Mouse (Mus musculus): ENCODE data around the gene Crk.
A peak's percentile ranks its signal among the peaks of the same experiment; 100 is the strongest.

Gene Crk

GRCm38 (mm10) chr11:75655621-75656545 lies 23.2 kb upstream of the Crk start:
- peak; percentile 86 to 87 for DNase-seq

DNA sequence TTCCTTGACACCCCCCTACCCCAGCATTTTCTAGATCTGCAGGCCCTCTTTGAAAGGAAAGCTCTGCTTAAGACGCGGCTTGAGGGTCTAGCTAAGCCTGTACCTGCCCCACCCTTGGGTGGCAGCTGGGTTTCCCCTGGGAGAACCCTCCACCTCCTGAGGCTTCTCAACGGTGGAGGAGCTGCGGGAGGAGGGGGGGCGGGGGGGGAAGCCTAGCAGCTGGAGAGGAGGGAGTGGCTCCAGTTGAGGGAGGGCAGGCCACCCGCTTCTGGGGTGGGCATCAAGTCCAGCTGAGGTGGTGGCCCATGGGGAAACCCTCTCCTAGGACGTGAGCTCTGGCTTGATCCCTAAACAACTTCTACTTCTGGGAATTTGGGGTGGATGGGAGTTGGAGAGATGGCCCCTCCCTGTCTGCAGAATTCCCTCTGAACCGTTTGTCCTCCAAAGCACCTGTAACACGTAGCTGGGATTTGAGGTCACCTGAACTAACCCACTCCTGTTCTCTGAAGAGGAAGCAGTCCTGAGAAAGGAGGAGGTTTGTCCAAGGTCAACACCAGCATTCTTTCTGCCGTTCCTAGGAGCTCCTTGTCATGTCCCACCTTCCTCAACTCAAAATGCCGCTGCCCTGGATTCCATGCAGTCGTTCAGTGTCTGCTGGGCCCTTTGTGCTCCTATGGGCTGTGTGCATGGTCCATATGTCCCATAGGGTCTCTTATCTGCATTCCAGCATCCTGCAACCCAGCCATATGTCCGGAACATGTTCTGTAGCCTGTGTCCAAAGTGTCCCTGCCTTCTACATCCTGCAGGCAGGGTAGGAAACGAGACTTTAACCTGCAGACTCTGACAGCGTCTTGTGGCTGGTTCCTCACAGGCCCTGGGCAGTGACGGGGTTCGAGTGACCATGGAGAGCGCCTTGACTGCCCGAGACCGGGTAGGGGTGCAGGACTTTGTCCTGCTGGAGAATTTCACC lies 22.2 kb upstream of the Crk start:
- DNase-seq = no peak

GRCm38 (mm10) chr11:75657841-75658240 lies 21.2 kb upstream of the Crk start:
- DNase-seq = no peak

DNA sequence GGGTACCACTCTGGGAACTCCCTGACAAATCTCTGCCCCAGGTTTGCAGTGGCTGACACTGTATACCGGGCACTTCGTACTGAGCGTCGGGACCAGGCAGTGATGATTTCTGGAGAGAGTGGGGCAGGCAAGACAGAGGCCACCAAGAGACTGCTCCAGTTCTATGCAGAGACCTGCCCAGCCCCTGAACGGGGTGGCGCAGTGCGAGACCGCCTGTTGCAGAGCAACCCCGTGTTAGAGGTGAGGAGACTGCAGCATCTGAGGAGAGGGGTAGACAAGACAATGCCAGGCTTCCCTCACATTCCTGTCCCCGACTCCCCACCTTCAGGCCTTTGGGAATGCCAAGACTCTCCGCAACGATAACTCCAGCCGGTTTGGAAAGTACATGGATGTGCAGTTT lies 20.7 kb upstream of the Crk start:
- DNase-seq = no peak

GRCm38 (mm10) chr11:75658996-75659750 lies 19.9 kb upstream of the Crk start:
- DNase-seq = no peak

DNA sequence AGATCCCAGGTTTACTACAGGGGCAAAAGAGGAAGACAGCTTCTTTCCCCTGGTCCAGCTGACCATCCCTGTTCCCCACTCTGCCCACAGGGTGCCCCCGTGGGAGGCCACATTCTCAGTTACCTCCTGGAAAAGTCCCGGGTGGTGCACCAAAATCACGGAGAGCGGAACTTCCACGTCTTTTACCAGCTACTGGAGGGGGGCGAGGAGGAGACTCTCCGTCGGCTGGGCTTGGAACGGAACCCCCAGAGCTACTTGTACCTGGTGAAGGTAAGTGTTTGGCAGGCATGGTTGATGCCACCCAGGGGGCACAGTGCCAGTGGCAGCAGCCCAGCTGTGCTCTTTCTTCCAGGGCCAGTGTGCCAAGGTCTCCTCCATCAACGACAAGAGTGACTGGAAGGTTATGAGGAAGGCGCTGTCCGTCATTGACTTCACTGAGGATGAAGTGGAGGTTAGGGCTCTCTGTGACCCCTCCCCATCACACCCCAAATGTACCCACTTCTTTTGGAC lies 18.9 kb upstream of the Crk start:
- DNase-seq = no peak

DNA sequence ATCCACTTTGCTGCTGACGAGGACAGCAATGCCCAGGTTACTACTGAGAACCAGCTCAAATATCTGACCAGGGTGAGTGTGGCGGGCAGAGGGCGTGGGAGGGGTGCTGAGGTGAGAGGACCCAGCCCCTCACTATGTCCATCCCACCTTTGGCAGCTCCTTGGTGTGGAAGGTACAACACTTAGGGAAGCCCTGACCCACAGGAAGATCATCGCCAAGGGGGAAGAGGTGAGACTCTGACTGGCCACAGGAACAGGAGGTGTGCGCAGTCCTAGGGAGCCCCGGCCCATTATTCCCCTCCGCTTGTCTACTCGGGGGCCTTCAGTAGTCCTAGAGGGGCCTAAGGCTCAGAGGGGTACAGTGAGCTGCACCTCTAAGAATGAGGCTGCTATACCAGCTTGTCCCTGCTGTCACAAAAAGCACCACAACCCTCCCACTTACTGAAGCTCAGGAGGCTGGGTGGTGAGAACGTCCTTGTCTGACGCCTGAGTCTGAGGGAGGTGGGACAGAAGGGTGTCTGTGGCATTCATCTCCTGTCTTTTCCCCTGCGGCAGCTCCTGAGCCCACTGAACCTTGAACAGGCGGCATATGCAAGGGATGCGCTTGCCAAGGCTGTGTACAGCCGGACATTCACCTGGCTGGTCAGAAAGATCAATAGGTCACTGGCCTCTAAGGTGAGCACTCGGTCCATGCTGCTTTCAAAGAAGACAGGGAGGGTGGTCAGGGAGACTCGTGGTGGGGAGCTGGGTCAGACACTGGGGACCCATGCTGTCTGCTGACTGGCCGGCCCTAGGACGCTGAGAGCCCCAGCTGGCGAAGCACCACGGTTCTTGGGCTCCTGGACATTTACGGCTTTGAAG lies 17.9 kb upstream of the Crk start:
- DNase-seq = no peak

GRCm38 (mm10) chr11:75662131-75662530 lies 16.9 kb upstream of the Crk start:
- DNase-seq = no peak

DNA sequence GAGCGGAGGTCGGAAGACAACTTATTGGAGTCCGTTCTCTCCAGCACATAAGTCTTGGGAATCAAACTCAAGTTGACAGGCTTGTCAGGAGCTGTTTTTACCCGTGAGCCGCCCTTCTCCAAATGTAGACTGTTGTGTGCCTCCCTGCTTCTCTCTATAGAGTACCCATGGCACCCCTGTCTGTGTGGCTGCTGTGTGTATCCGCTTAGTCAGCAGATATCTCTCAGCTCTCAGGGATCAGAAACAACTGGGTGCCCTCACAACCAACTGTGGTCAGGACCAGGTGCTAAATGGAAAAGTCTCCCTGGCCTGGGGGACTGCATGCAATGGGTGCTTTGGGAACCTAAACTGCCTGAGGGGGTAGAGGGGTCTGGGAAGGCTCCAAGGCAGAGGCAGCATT lies 12.8 kb upstream of the Crk start:
- DNase-seq = no peak

DNA sequence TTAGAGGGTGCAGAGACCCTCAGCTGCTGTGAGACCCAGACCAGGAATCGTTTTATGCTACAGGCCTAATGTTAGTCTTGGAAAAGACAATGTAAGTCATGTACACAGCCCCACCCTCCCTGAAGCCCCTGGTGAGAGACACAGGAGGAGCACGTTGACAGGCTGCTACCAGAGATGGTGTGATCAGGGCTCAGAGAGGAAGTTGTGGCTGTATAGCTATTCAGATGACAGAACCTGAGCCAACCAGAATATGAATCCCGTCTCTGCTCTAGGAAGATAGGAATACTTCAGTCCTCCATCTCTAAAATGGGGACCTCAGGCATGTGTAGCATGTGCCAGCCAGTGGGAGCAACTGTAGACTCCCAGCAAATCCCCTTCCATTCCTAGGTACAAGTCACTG lies 10.4 kb upstream of the Crk start:
- DNase-seq = no peak

DNA sequence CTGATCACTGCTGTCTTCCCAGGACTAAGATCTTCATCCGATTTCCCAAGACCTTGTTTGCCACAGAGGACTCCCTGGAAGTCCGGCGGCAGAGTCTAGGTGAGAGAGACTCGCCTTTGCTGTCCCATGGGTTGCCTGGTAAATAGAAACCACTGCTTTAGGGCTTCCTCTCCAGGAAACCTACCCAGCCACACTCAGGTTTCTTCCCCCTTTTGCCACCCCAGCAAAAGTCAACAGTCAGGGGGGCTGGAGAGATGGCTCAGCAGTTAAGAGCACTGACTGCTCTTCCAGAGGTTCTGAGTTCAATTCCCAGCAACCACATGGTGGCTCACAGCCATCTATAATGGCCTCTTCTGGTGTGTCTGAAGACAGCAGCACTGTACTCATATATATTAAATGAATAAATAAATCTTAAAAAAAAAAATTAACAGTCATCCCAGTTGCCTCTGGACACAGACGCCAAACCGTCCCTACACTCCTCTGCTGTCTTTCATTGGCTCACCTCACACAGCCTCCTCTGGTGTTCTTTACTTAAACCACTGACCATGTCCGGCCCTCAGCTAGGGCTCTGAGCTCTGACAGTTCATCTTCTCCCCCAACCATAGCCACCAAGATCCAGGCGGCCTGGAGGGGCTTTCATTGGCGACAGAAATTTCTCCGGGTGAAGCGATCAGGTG lies 9.7 kb upstream of the Crk start:
- DNase-seq = no peak

DNA sequence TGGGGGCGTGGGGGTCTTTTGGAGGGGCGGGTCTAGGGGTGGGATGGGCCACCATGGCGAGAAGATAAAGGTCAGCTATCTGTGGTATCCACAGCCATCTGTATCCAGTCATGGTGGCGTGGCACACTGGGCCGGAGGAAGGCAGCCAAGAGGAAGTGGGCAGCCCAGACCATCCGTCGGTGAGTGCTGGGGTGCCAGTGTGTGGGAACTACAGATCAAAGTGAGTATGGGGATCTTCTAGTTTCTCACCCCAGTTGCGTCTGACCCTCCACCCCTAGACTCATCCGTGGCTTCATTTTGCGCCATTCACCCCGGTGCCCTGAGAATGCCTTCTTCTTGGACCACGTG lies 9.2 kb upstream of the Crk start:
- no peak for DNase-seq

DNA sequence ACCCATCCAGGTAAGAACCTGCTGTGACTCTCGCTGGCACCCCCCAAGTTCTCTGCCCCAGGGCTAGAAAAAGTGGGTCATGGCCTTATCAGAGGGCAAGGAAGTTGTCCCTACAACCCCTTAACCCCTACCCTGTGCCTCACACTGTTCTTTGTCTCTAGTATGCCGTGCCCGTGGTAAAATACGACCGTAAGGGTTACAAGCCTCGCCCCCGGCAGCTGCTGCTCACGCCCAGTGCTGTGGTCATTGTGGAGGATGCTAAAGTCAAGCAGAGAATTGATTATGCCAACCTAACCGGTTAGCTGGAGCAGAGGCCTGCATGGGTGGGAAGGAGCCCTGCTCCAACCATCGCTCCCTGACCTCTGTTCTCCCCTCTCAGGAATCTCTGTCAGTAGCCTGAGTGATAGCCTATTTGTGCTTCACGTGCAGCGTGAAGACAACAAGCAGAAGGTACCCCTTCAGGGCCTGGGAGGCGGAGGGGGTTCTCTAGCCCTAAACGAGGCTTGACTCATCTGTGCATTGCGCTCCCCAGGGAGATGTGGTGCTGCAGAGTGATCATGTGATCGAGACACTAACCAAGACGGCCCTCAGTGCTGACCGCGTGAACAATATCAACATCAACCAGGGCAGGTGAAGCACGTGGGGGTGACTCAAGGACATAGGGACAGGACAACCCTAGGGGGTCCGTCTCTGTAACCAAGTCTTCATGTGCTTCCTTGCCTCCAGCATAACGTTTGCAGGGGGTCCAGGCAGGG lies 7.5 kb upstream of the Crk start:
- no peak for DNase-seq

GRCm38 (mm10) chr11:75673411-75673810 lies 5.6 kb upstream of the Crk start:
- no peak for DNase-seq

DNA sequence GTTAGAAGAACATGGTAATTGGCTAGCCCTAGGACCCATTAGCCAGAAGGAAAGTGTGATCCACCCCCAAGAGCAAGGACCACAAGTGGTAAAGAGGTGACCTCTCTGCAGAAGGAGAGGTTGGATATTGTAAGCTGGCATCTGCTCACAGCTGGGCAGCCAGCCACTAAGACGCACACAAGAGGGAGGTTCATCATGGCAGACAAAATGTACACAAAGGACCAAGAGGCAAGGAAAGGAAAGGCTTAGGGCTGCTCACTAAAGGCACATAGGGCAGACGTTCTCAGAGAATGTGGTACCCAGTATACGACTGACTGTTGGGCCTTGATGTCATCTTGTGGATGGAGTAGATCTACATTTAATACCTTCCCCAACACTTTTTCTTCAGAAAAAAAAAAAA lies 4.2 kb upstream of the Crk start:
- no peak for DNase-seq

DNA sequence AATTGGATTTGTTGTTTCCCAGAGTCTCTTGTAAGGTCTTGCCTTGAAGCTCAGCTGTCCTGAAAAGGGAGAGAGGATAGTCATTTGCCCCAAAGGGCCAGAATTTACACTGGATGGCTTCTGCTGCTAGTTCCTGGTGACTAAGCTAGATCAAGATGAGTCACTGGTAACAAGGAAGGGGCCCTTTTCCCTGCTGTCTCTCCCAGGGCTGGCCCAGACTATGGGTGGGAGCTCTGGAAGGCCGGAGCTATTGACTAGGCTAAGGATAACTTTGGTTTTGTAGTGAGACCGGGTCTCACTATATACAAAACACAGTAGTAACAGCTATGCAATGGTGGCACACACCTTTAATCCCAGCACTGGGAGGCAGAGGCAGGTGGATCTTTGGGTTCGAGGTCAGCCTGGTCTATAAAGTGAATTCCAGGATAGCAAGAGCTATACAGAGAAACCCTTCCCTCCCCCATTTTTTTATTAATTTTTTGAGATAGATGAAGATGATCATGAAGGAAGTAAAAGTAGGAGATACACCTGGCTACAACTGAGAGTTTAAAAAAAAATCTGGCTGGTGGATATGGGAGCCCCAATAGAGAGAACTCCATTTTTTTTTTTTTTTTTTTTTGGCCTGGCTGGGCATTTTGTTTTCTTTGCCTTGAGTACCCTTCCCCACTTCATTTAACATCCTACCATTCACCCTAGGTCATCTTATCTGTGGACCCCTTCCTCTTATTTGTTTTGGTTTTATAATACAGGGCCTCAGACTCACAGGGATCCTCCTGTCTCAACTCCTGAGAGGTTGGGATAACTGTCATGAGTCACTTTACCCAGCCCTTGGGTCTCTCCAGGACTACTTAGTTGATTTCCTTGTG lies 945 bp upstream of the Crk start:
- DNase-seq = no peak

DNA sequence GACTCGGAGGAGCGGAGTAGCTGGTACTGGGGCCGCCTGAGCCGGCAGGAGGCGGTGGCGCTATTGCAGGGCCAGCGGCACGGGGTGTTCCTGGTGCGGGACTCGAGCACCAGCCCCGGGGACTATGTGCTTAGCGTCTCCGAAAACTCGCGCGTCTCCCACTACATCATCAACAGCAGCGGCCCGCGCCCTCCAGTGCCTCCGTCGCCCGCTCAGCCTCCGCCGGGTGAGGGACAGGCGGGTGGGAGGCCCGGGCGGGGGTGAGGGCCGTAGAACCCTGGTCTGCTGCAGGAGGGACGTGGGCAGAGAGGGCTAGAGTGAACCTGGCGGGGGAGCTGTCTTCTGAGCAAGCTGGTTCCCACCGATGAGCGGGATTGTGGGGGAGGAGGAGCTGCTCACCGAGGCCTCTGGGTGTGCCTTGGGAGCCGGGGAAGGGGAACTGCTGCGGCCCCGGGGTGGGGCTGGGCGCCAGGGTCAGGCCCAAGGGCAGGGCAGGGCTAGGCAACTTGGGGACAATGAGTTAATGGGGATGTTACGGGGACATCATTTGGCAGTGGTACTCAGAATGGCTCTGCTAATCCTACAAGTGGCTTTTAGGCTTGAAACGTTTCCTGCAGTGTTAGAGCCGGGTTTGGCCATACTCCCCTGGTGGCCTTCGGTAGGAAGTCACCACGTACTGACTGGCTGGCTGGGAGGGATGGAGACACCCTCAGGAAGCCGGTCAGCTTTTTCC lies 546 bp downstream of the Crk start:
- peak; percentile 70 to 71 for DNase-seq

DNA sequence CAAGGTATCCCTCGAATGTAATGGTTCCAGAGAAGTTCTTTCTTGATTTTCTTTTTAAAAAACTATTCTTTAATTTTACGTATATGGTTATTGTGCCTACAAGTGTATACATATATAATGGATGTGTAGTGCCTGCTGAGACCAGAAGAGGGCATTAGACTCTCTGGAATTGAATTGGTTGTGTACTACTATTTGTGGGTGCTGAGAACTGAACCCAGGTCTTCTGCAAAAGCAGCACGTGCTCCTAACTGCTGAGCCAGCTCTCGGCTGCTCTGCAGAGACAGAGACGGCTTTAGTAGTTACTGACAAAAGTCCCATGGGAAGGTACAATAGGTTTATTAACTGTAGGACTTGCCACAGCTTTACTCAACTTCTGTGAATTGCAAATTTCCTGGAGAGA lies 5.4 kb downstream of the Crk start:
- DNase-seq = no peak

DNA sequence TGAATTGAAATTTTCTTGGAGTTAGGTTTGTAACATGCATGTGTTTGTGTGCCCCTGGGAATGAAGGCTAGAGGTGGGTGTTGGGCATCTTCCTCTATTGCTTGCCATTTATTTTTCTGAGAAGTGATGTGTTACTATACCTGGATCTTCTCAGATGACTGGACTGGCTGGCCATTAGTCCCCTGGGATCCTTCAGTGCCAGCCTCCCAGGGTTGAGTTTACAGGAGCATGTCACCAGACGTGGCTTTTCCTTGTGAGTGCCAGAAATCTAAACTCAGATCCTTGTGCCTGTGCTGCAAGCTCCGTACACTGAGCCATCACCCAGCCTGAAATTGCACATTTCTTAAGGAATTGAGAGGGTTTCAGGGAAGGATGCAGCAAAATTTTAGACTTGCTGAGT lies 5.9 kb downstream of the Crk start:
- peak in 1 of 2 experiments; percentile 9 for DNase-seq
